Mouse (Mus musculus): Measurements from ENCODE around the gene Ankmy1. TPM values are rescaled to one million over a fixed set of nuclear protein-coding genes. Genes with fewer than 3 reads are reported as not detected.

Gene Ankmy1
- polyA plus RNA-seq, 1 experiment from 2014 or later, result 1.2 TPM

DNA sequence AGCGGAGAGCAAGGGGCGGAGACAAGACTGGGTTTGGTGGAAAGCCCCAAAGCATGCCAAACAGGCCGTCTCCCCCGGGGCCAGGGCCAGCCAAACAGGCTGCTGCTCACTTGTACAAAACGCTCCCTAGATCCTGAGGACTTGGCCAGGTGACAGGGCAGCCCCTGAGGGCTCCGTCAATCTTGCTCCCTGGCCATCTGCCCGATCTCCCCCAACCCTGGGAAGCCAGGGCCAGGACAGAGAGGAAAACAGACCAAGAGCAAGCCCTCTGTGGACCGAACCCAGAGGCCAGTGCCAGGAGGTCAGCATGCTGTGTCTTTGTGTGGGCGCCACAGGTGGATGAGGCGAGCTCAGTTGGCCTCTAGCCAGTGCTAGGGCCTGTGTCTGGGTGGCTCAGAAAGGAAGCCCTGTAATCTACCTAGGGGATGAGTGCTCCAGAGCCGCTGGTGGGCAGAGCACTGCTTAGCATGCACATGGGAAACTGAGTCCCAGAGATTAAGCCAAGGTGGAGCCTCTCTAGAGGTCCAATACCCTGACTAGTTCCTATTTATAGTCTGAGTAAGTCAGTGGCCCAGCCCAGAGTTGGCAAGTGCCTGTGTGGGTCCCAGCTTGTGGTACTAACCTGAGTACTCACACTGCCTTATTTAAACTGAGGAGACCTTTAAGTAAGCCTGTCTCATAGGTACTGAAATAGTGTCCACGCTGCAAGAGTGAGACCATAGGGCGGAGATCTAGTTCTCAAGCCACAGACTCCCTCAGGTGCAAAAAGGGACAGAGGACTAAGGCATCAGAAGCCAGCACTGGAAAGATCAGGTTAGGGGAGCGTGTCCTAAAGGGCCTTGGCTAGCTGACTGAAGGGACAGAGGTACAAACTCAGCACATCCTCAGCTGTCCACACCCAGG, 64.5 kb downstream of the Ankmy1 start:
- Histone ChIP-seq H3K4me2 (replicated peaks) (no peak overlapping the region), H3K36me3 (replicated peaks; ENCODE audit: control insufficient read depth, insufficient read depth) (0 out of 2 replicates have a peak, but pooled peaks cover 6% of the 10 kb centered on the region), H3K27ac (no peak overlapping the region), H3K4me3 (replicated peaks; ENCODE audit: low read length) (no peak overlapping the region), H3K9me3 (ENCODE audit: control insufficient read depth, low read length) (no peaks in the 10 kb centered on the region), H3K9ac (no peak overlapping the region), H3K4me1 (replicated peaks; ENCODE audit: control insufficient read depth, insufficient read depth, low read length) (peaks cover 30% of the 10 kb centered on the region), H3K27me3 (ENCODE audit: control insufficient read depth, insufficient read depth, low read length) (no peaks in the 10 kb centered on the region)
- WGBS, result 54% methylated on average over 14 of the region's 14 CpGs
- ATAC-seq (ENCODE audit: low FRiP score) (no peak; the same call in 1 of the 2 replicates), DNase-seq (ENCODE audit: low spot score) (peak; percentile 53)

DNA sequence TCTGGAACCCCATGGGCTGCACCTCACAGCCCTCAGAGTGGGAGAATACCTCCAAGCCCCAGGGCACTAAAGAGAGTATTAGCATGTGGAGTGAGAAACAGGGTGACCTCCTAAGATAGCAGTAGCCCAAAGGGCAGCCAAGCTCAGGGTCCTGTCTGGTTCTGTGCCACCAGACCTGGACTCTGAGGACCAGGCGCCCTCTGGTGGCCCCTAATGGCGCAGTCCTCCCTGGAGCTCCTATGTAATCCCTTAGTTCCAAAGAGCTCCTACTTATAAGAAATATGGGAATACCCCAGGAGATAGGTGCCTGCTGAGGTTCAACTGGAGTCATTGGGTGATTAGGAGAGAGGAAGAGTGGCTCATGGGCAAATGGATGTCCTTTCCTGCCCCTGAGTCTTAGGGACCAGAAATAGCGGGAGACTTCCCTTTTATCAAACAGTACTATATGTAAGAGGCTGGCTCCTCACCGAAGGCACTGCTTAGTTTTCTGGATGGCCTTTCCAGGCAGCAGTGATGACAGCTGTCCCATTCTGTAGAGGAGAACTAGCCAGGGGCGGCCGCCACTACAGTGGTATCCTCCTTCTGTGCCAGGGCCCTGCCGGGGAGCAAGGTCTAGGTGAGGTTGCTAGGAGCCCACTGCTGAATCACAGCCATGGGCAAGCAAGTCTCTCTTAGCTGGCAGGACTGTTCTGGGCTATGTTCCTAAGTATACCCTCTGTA, 68.6 kb downstream of the Ankmy1 start:
- peaks cover 44% of the 10 kb centered on the region for H3K4me1 ChIP-seq (replicated peaks; ENCODE audit: control insufficient read depth, insufficient read depth, low read length)
- H3K9me3 ChIP-seq (ENCODE audit: control insufficient read depth, low read length), result no peaks in the 10 kb centered on the region
- peak overlapping the region; percentile 94; the same call in 1 of the 2 replicates for H3K4me3 ChIP-seq (replicated peaks; ENCODE audit: low read length)
- no peak overlapping the region for H3K27ac ChIP-seq
- H3K4me2 ChIP-seq (replicated peaks), result peak overlapping the region; percentile 70
- WGBS, result 47% methylated on average over 7 of the region's 7 CpGs
- peak; percentile 89 for DNase-seq (ENCODE audit: low spot score)
- 0 out of 2 replicates have a peak, but pooled peaks cover 6% of the 10 kb centered on the region for H3K36me3 ChIP-seq (replicated peaks; ENCODE audit: control insufficient read depth, insufficient read depth)
- peak; percentile 13; the same call in 1 of the 2 replicates for ATAC-seq (ENCODE audit: low FRiP score)
- peak overlapping the region; percentile 98; the same call in 1 of the 2 replicates for H3K9ac ChIP-seq
- H3K27me3 ChIP-seq (ENCODE audit: control insufficient read depth, insufficient read depth, low read length), result peaks cover 11% of the 10 kb centered on the region; the same call in 1 of the 2 replicates

DNA sequence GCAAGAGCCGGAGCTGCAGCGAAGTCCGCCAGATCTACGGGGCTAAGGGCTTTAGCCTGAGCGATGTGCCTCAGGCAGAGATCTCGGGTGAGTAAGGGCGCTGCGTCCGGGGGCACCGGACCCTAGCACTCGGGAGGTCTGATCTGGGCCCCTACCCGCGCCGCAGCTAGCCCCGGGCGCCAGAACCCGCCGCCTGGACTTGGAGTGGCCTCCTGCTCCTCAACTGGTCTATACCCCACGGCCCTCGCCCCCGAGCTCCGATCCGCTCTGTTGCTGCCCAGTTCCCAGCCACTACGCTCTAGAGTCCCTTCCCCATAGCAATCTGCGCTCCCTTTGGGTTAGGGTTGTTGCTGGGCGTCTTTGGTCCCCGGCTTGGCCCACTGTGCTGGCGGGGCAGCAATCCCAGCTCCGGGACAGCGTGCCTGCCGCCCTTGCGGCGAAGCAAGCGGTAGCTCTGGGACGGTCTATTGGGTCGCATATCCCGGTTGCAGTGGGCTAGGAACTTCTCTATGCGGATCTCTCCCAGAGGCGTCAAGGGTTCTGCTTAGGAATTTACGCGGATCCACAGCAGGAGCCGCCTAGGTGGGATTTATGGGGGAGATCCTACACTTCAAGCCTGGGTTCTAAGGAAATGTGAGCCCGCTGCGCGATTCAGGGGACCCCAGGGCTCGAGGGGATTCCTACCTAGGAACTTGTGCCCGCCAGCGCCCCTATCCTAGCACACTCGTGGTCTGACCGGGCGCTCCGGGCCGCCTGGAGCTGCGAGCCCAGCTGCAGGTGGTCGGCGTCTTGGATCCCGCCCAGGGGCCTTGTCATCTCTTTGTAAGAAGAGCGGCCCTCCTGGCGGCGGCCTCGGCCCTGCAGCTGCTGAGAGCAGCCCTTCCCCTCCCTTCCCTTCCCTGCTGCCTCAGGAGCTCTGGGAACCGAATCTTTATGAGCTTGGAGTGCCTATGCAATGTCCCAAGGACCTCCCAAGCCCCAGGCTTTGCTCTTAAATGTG, 70.4 kb downstream of the Ankmy1 start:
- Histone ChIP-seq H3K4me3 (replicated peaks; ENCODE audit: low read length) (peak overlapping the region; percentile 94), H3K4me1 (replicated peaks; ENCODE audit: control insufficient read depth, insufficient read depth, low read length) (peaks cover 36% of the 10 kb centered on the region), H3K9me3 (ENCODE audit: control insufficient read depth, low read length) (no peaks in the 10 kb centered on the region), H3K36me3 (replicated peaks; ENCODE audit: control insufficient read depth, insufficient read depth) (0 out of 2 replicates have a peak, but pooled peaks cover 6% of the 10 kb centered on the region), H3K27me3 (ENCODE audit: control insufficient read depth, insufficient read depth, low read length) (peaks cover 13% of the 10 kb centered on the region; the same call in 1 of the 2 replicates), H3K9ac (peak overlapping the region; percentile 98), H3K27ac (peak overlapping the region; percentile 93), H3K4me2 (replicated peaks) (peak overlapping the region; percentile 70)
- under 1% methylated on average over 62 of the region's 62 CpGs for WGBS
- ATAC-seq (ENCODE audit: low FRiP score) (peak; percentile 18), DNase-seq (ENCODE audit: low spot score) (peak; percentile 69)

DNA sequence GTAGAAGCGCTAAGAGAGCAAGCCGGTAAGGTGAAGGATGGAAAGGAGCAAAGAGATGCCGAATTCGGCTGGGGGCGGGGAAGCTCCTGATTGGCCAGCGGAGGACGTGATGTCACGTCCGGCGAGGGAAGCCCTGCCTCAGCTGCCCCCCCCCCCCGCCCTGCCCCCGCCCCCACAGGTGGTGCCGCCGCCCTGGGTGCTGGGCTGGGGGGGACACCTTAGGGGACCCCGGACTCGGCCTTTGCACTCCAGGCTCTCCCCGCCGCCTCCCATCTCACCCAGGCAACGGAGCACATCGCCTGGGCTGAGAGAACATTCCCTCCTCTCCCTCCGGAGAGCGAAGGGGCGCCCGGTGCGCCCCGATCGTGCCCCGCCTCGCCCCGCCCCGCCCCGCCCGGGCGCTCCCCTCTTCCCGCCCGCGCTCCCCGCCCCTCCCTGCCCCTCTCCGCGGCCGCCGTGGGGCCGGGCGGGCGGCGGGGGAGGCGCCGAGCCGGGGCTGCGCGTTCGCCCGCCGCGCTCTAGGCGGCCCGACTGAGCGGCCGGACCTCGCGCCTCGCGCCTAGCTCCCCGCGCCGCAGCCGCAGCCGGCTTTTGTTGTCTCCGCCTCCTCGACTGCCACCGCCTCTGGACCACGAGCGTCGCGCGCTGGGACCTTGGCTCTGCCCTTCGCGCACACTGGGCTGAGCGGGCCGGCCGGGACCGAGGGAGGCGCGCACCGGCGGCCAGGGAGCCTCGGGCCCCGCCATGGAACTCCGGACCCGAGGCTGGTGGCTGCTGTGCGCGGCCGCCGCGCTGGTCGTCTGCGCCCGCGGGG, 71.3 kb downstream of the Ankmy1 start, which contains the start of gene Gpc1:
Gene Gpc1, plus strand, starts transcription at position 458 of the 814 bp plus-strand sequence.
- peak; percentile 85 for ATAC-seq (ENCODE audit: low FRiP score)

GRCm38 (mm10) chr1:92830626-92831187, 72.0 kb downstream of the Ankmy1 start:
- DNase-seq (ENCODE audit: low spot score), result no peak
- Histone ChIP-seq H3K9ac (peak overlapping the region; percentile 98), H3K4me2 (replicated peaks) (peak overlapping the region; percentile 70), H3K27me3 (ENCODE audit: control insufficient read depth, insufficient read depth, low read length) (peaks cover 13% of the 10 kb centered on the region; the same call in 1 of the 2 replicates), H3K4me1 (replicated peaks; ENCODE audit: control insufficient read depth, insufficient read depth, low read length) (peaks cover 36% of the 10 kb centered on the region), H3K9me3 (ENCODE audit: control insufficient read depth, low read length) (no peaks in the 10 kb centered on the region), H3K36me3 (replicated peaks; ENCODE audit: control insufficient read depth, insufficient read depth) (0 out of 2 replicates have a peak, but pooled peaks cover 6% of the 10 kb centered on the region), H3K27ac (peak overlapping the region; percentile 93), H3K4me3 (replicated peaks; ENCODE audit: low read length) (peak overlapping the region; percentile 94)
- 7% methylated on average over 13 of the region's 13 CpGs for WGBS
- ATAC-seq (ENCODE audit: low FRiP score), result no peak

More for the DNA sequence above, 71.3 kb downstream of the Ankmy1 start, which contains the start of gene Gpc1:
- DNase-seq (ENCODE audit: low spot score), result peak; percentile 86
- Histone ChIP-seq H3K4me2 (replicated peaks) (peak within 1 kb of the TSS; percentile 70), H3K9ac (peak within 1 kb of the TSS; percentile 98), H3K27ac (peak within 1 kb of the TSS; percentile 93), H3K36me3 (replicated peaks; ENCODE audit: control insufficient read depth, insufficient read depth) (0 out of 2 replicates have a peak, but pooled peaks cover 6% of the 10 kb centered on the region), H3K4me1 (replicated peaks; ENCODE audit: control insufficient read depth, insufficient read depth, low read length) (peaks cover 36% of the 10 kb centered on the region), H3K27me3 (ENCODE audit: control insufficient read depth, insufficient read depth, low read length) (peaks cover 13% of the 10 kb centered on the region; the same call in 1 of the 2 replicates), H3K4me3 (replicated peaks; ENCODE audit: low read length) (peak within 1 kb of the TSS; percentile 94), H3K9me3 (ENCODE audit: control insufficient read depth, low read length) (no peaks in the 10 kb centered on the region)
- WGBS, result under 1% methylated on average over 65 of the region's 99 CpGs

GRCm38 (mm10) chr1:92815756-92816294, 86.9 kb downstream of the Ankmy1 start:
- Histone ChIP-seq H3K4me3 (replicated peaks; ENCODE audit: low read length) (no peak overlapping the region), H3K9ac (no peak overlapping the region), H3K27me3 (ENCODE audit: control insufficient read depth, insufficient read depth, low read length) (no peaks in the 10 kb centered on the region), H3K4me2 (replicated peaks) (no peak overlapping the region), H3K27ac (no peak overlapping the region), H3K36me3 (replicated peaks; ENCODE audit: control insufficient read depth, insufficient read depth) (no peaks in the 10 kb centered on the region), H3K9me3 (ENCODE audit: control insufficient read depth, low read length) (no peaks in the 10 kb centered on the region), H3K4me1 (replicated peaks; ENCODE audit: control insufficient read depth, insufficient read depth, low read length) (no peaks in the 10 kb centered on the region)
- no peak for ATAC-seq (ENCODE audit: low FRiP score)
- DNase-seq (ENCODE audit: low spot score), result no peak
- 77% methylated on average over 5 of the region's 5 CpGs for WGBS

GRCm38 (mm10) chr1:92815100-92815499, 87.6 kb downstream of the Ankmy1 start:
- Histone ChIP-seq H3K9me3 (ENCODE audit: control insufficient read depth, low read length) (no peaks in the 10 kb centered on the region), H3K27me3 (ENCODE audit: control insufficient read depth, insufficient read depth, low read length) (no peaks in the 10 kb centered on the region), H3K4me3 (replicated peaks; ENCODE audit: low read length) (no peak overlapping the region), H3K4me1 (replicated peaks; ENCODE audit: control insufficient read depth, insufficient read depth, low read length) (no peaks in the 10 kb centered on the region), H3K36me3 (replicated peaks; ENCODE audit: control insufficient read depth, insufficient read depth) (no peaks in the 10 kb centered on the region), H3K9ac (no peak overlapping the region), H3K4me2 (replicated peaks) (no peak overlapping the region), H3K27ac (no peak overlapping the region)
- 72% methylated on average over 9 of the region's 9 CpGs for WGBS
- no peak for ATAC-seq (ENCODE audit: low FRiP score)
- no peak for DNase-seq (ENCODE audit: low spot score)

Measured in hindbrain, embryonic 14.5 days (tissue).